8 mouse cellular contexts compared by ENCODE assay signal in genomic region chr16:91352084-91352562, GRCm38 (mm10). TPM values are rescaled to one million over a fixed set of nuclear protein-coding genes. Genes with fewer than 3 reads are reported as not detected.
DNase-seq lines count a peak whose midpoint lies in the region; ATAC-seq lines count a peak whose summit lies in the region.

No protein-coding gene starts in this region.

- H3K4me2 ChIP-seq in hindbrain, embryonic 12.5 days (replicated peaks), result no peak overlapping the region
- no peak overlapping the region for H3K4me2 ChIP-seq in forebrain, embryonic 15.5 days (replicated peaks)
- H3K4me2 ChIP-seq in hindbrain, embryonic 16.5 days (ENCODE audit: low read length), result no peak overlapping the region
- H3K4me2 ChIP-seq in midbrain, embryonic 13.5 days (replicated peaks), result no peak overlapping the region

- ATAC-seq in hindbrain, embryonic 12.5 days (ENCODE audit: low FRiP score), result no peak
- peak; percentile 64 for ATAC-seq in cerebellum, adult (ENCODE audit: insufficient number of reproducible peaks, low FRiP score, low TSS enrichment)
- ATAC-seq in forebrain, embryonic 15.5 days (replicated peaks), result peak; percentile 64
- peak; percentile 50 for ATAC-seq in hindbrain, embryonic 16.5 days
- peak; percentile 66; the same call in 1 of the 2 replicates for ATAC-seq in midbrain, embryonic 13.5 days

- H3K9ac ChIP-seq in hindbrain, embryonic 12.5 days, result no peak overlapping the region
- no peak overlapping the region for H3K9ac ChIP-seq in forebrain, embryonic 15.5 days (replicated peaks)
- H3K9ac ChIP-seq in hindbrain, embryonic 16.5 days (ENCODE audit: low read depth, low read length), result no peak overlapping the region
- no peak overlapping the region for H3K9ac ChIP-seq in midbrain, embryonic 13.5 days (replicated peaks)

- peak; percentile 83 for DNase-seq in hindbrain, embryonic 10.5 days (ENCODE audit: low spot score)
- DNase-seq in left cerebral cortex, postnatal 25 days (ENCODE audit: low spot score in 2 of 2), result peak; percentile 78 to 87
- peak; percentile 86 to 89 for DNase-seq in spleen, postnatal 10 days (ENCODE audit: low spot score in 2 of 2)

- H3K27ac ChIP-seq in hindbrain, embryonic 10.5 days, result no peak overlapping the region
- H3K27ac ChIP-seq in hindbrain, embryonic 12.5 days, result no peak overlapping the region
- no peak overlapping the region for H3K27ac ChIP-seq in forebrain, embryonic 15.5 days (replicated peaks)
- no peak overlapping the region for H3K27ac ChIP-seq in hindbrain, embryonic 16.5 days (ENCODE audit: low read depth, low read length)
- H3K27ac ChIP-seq in midbrain, embryonic 13.5 days, result no peak overlapping the region

- no peak overlapping the region for H3K4me3 ChIP-seq in hindbrain, embryonic 10.5 days
- H3K4me3 ChIP-seq in hindbrain, embryonic 12.5 days, result no peak overlapping the region
- H3K4me3 ChIP-seq in forebrain, embryonic 15.5 days, result no peak overlapping the region
- H3K4me3 ChIP-seq in hindbrain, embryonic 16.5 days (ENCODE audit: low read length), result no peak overlapping the region
- H3K4me3 ChIP-seq in midbrain, embryonic 13.5 days (replicated peaks), result no peak overlapping the region

- no peaks in the 10 kb centered on the region for H3K9me3 ChIP-seq in hindbrain, embryonic 10.5 days
- H3K9me3 ChIP-seq in hindbrain, embryonic 12.5 days (replicated peaks), result no peaks in the 10 kb centered on the region
- no peaks in the 10 kb centered on the region for H3K9me3 ChIP-seq in forebrain, embryonic 15.5 days
- H3K9me3 ChIP-seq in hindbrain, embryonic 16.5 days (ENCODE audit: control insufficient read depth, low read length), result no peaks in the 10 kb centered on the region
- H3K9me3 ChIP-seq in midbrain, embryonic 13.5 days, result no peaks in the 10 kb centered on the region

- peaks cover 91% of the 10 kb centered on the region for H3K27me3 ChIP-seq in hindbrain, embryonic 10.5 days (ENCODE audit: insufficient read depth, poor library complexity, severe bottlenecking)
- H3K27me3 ChIP-seq in hindbrain, embryonic 12.5 days, result peaks cover 62% of the 10 kb centered on the region
- peaks cover 26% of the 10 kb centered on the region for H3K27me3 ChIP-seq in forebrain, embryonic 15.5 days
- peaks cover 29% of the 10 kb centered on the region for H3K27me3 ChIP-seq in hindbrain, embryonic 16.5 days (replicated peaks; ENCODE audit: control insufficient read depth, insufficient read depth, low read length)
- peaks cover 45% of the 10 kb centered on the region for H3K27me3 ChIP-seq in midbrain, embryonic 13.5 days

- no peaks in the 10 kb centered on the region for H3K36me3 ChIP-seq in hindbrain, embryonic 10.5 days
- H3K36me3 ChIP-seq in hindbrain, embryonic 12.5 days, result no peaks in the 10 kb centered on the region
- H3K36me3 ChIP-seq in forebrain, embryonic 15.5 days, result no peaks in the 10 kb centered on the region
- no peaks in the 10 kb centered on the region for H3K36me3 ChIP-seq in hindbrain, embryonic 16.5 days (ENCODE audit: control insufficient read depth, insufficient read depth, low read length)
- no peaks in the 10 kb centered on the region for H3K36me3 ChIP-seq in midbrain, embryonic 13.5 days

- intact Hi-C loops in left cerebral cortex, postnatal 25 days (cut with DNase I), result loop anchor here (1.0 kb wide), 1 partner anchor 271 kb away; no protein-coding TSS in a partner anchor

- WGBS in hindbrain, embryonic 10.5 days, result 9% methylated on average over 7 of the region's 7 CpGs
- WGBS in hindbrain, embryonic 12.5 days, result 4% methylated on average over 7 of the region's 7 CpGs
- WGBS in forebrain, embryonic 15.5 days, result 2% methylated on average over 7 of the region's 7 CpGs
- WGBS in hindbrain, embryonic 16.5 days, result 3% methylated on average over 7 of the region's 7 CpGs
- 3% methylated on average over 7 of the region's 7 CpGs for WGBS in midbrain, embryonic 13.5 days

- H3K4me1 ChIP-seq in hindbrain, embryonic 10.5 days (replicated peaks), result peaks cover 13% of the 10 kb centered on the region
- peaks cover 8% of the 10 kb centered on the region; the same call in 1 of the 2 replicates for H3K4me1 ChIP-seq in hindbrain, embryonic 12.5 days
- 0 out of 2 replicates have a peak, but pooled peaks cover 10% of the 10 kb centered on the region for H3K4me1 ChIP-seq in forebrain, embryonic 15.5 days
- no peaks in the 10 kb centered on the region for H3K4me1 ChIP-seq in hindbrain, embryonic 16.5 days (ENCODE audit: control insufficient read depth, insufficient read depth, low read depth, low read length)
- H3K4me1 ChIP-seq in midbrain, embryonic 13.5 days (replicated peaks), result peaks cover 13% of the 10 kb centered on the region

RNA-seq across cellular contexts. Expression of gene Ifnar2, which starts 20.5 kb away (rescaled TPM):
- polyA plus RNA-seq in hindbrain, embryonic 10.5 days (2016; fragmentation: Nextera tagmentation; extraction: Ambion mirVana), result 27.8 and 29.3 TPM in 2 replicates
- 34.0 and 34.1 TPM in 2 replicates for polyA plus RNA-seq in hindbrain, embryonic 12.5 days (2016; fragmentation: Nextera tagmentation; extraction: Ambion mirVana)
- polyA plus RNA-seq in forebrain, embryonic 15.5 days (2015; fragmentation: Nextera tagmentation; extraction: Ambion mirVana), result 41.6 and 42.3 TPM in 2 replicates
- polyA plus RNA-seq in hindbrain, embryonic 16.5 days (2015; fragmentation: Nextera tagmentation; extraction: Ambion mirVana), result 40.6 and 41.7 TPM in 2 replicates
- total RNA-seq in left cerebral cortex, postnatal 25 days (2021), result 10 to 100 TPM; 20.5 to 20.6 TPM
- 28.3 and 31.6 TPM in 2 replicates for polyA plus RNA-seq in midbrain, embryonic 13.5 days (2015; fragmentation: Nextera tagmentation; extraction: Ambion mirVana)

RNA-seq across cellular contexts. Expression of gene Gm21970, which starts 39.4 kb away (rescaled TPM):
- not detected in 2 replicates for polyA plus RNA-seq in hindbrain, embryonic 10.5 days (2016; fragmentation: Nextera tagmentation; extraction: Ambion mirVana)
- polyA plus RNA-seq in hindbrain, embryonic 12.5 days (2016; fragmentation: Nextera tagmentation; extraction: Ambion mirVana), result not detected in 2 replicates
- polyA plus RNA-seq in forebrain, embryonic 15.5 days (2015; fragmentation: Nextera tagmentation; extraction: Ambion mirVana), result not detected in 2 replicates
- not detected in 2 replicates for polyA plus RNA-seq in hindbrain, embryonic 16.5 days (2015; fragmentation: Nextera tagmentation; extraction: Ambion mirVana)
- total RNA-seq in left cerebral cortex, postnatal 25 days (2021), result not detected
- polyA plus RNA-seq in midbrain, embryonic 13.5 days (2015; fragmentation: Nextera tagmentation; extraction: Ambion mirVana), result not detected in 2 replicates

RNA-seq across cellular contexts. Expression of gene Il10rb, which starts 53.8 kb away (rescaled TPM):
- 7.1 and 8.6 TPM in 2 replicates for polyA plus RNA-seq in hindbrain, embryonic 10.5 days (2016; fragmentation: Nextera tagmentation; extraction: Ambion mirVana)
- polyA plus RNA-seq in hindbrain, embryonic 12.5 days (2016; fragmentation: Nextera tagmentation; extraction: Ambion mirVana), result 8.5 and 10.1 TPM in 2 replicates
- 7.7 and 9.6 TPM in 2 replicates for polyA plus RNA-seq in forebrain, embryonic 15.5 days (2015; fragmentation: Nextera tagmentation; extraction: Ambion mirVana)
- 14.8 and 16.7 TPM in 2 replicates for polyA plus RNA-seq in hindbrain, embryonic 16.5 days (2015; fragmentation: Nextera tagmentation; extraction: Ambion mirVana)
- total RNA-seq in left cerebral cortex, postnatal 25 days (2021), result 1 to 10 TPM; 9.1 to 9.7 TPM
- 7.1 and 7.6 TPM in 2 replicates for polyA plus RNA-seq in midbrain, embryonic 13.5 days (2015; fragmentation: Nextera tagmentation; extraction: Ambion mirVana)
